Mouse (Mus musculus) stomach, embryonic 16.5 days (tissue): ENCODE data around the gene Gzmm. TPM values are rescaled to one million over a fixed set of nuclear protein-coding genes. Genes with fewer than 3 reads are reported as not detected.
"Not testable (repeated sequence)": the region's sequence is repeated elsewhere in the genome, so short reads cannot be mapped to it uniquely, and the experiment has no call there.

Experiments used
- ATAC-seq: fragments of 200-750 bp; cut with Nextera tagmentation; 2 replicates; pipeline ENCODE4 v1.8.0; 2017; ENCODE audit warnings: moderate number of reproducible peaks, moderate TSS enrichment; ENCODE audit not compliant: insufficient read depth, low FRiP score
- H3K27ac ChIP-seq: fragments of 300-500 bp; sonication (generic); 2 replicates; pipeline ENCODE4 v1.5.1; 2014; ENCODE audit warnings: low read length
- H3K27me3 ChIP-seq: fragments of 300-500 bp; sonication (generic); 2 replicates; pipeline ENCODE4 v1.6.1; 2014; ENCODE audit warnings: low read length, control low read depth, mixed read lengths; ENCODE audit not compliant: control insufficient read depth, insufficient read depth
- H3K36me3 ChIP-seq: fragments of 300-500 bp; sonication (generic); 2 replicates; pipeline ENCODE4 v1.6.1; 2014; ENCODE audit warnings: low read length; ENCODE audit not compliant: control insufficient read depth, insufficient read depth
- H3K4me1 ChIP-seq: fragments of 300-500 bp; sonication (generic); 2 replicates; pipeline ENCODE4 v1.6.1; 2014; ENCODE audit warnings: low read length, control low read depth, mixed read lengths; ENCODE audit not compliant: control insufficient read depth, insufficient read depth
- H3K4me2 ChIP-seq: fragments of 300-500 bp; sonication (generic); 2 replicates; pipeline ENCODE4 v1.6.1; 2014; ENCODE audit warnings: low read depth, low read length, mixed read lengths
- H3K4me3 ChIP-seq: fragments of 300-500 bp; sonication (generic); replicated peaks from 2 replicates; pipeline ENCODE4 v1.5.1; 2014; ENCODE audit warnings: mild to moderate bottlenecking, low read length
- H3K9ac ChIP-seq: fragments of 300-500 bp; sonication (generic); 2 replicates; pipeline ENCODE4 v1.6.1; 2014; ENCODE audit warnings: low read length
- H3K9me3 ChIP-seq: fragments of 300-500 bp; sonication (generic); replicated peaks from 2 replicates; pipeline ENCODE4 v1.6.1; 2016; ENCODE audit warnings: low read length, control low read depth; ENCODE audit not compliant: control insufficient read depth
- WGBS: fragments of 180-500 bp; shearing (Covaris S2); extraction: QIAGEN DNeasy Blood & Tissue Kit; methylation state at CpG from one replicate; pipeline ENCODE4 v1.1.7; 2014; 5-methylcytosine and 5-hydroxymethylcytosine counted together
- polyA plus RNA-seq: library from polyadenylated mRNA; unstranded; fragments of >200 nt; fragmentation: Nextera tagmentation; extraction: Ambion mirVana; gene quantifications from 2 replicates; pipeline ENCODE4 v1.2.1, GENCODE M21; 2015

The Gzmm gene
- polyA plus RNA-seq, 1 experiment from 2014 or later, result 0.44 TPM

DNA sequence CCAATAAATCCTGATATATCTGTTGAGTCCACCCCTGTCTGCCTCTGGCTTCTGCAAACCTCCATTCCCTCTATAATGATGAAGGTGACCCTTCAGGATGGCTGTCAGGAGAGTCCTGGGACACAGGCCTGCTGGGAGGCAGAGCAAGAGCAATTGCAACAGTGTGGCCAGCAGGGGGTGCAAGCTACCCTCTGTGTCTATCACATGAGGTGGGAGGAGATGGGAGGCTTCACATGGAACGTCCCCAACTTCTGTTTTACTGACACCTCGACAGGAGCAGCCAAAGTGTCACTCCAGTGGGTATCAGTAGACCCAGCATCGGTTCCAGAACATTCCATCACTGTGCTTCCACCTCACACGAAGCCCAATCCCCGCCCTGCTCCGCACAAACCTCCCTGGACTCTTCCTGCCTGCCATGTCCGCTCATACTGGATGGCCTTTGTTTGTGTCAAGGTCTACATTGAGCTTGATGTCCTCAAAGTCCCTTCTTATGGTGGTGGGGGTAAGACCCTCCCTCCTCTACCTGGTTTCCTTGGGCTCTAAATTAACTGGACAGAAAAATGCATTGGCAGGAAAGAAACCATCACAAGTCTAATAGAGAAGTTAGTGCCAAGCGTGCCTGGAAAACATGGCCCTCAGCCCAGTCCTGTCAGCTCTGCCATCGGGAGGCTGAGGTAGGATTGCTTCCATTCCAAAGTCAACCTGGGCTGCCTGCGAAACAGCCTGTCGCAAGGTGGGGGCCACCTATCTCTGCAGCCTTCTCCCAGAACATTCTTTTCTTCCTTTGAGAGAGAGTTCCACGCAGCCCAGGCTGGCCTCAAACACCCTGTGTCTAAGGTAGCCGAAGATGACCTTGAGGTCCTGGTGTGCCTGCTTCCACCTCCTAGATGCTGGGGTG, 6.7 kb downstream of the Gzmm start:
- Histone ChIP-seq H3K4me2 (peak overlapping the region; percentile 17; the same call in 1 of the 2 replicates), H3K27ac (peak overlapping the region; percentile 92), H3K4me1 (peaks cover 12% of the 10 kb centered on the region), H3K9me3 (no peaks in the 10 kb centered on the region), H3K4me3 (no peak overlapping the region), H3K9ac (peak overlapping the region; percentile 50), H3K27me3 (no peaks in the 10 kb centered on the region), H3K36me3 (no peaks in the 10 kb centered on the region)
- ATAC-seq, result peak; percentile 44; the same call in 1 of the 2 replicates
- WGBS, result 54% methylated on average over 13 of the region's 13 CpGs

DNA sequence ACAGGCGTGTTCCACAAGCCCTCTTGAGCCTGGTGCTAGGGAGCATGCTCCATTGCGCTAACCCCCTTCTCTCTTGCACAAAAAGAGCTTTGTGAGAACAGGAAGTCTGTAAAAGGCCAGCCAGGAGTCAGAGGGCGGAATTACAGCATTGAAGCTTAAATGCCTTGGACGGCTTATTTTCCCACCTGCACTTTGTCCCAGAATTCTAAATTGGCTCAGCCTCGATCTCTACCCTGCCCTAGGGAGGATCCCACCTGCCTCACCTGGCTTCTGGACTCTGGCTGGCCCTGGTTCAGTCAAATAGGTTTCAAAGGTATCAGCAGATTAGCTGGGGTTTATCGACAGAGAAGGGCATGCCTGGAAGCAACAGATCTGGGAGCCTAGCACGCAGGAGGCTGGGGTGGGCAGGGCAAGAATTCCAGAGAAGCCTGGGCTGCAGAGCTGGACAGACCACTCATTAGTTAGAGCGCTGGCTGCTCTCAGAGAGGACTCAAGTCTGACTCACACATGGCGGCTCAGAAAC, 7.4 kb downstream of the Gzmm start:
- Histone ChIP-seq H3K4me3 (no peak overlapping the region), H3K27ac (peak overlapping the region; percentile 92), H3K36me3 (no peaks in the 10 kb centered on the region), H3K27me3 (no peaks in the 10 kb centered on the region), H3K9ac (peak overlapping the region; percentile 50; the same call in 1 of the 2 replicates), H3K9me3 (no peaks in the 10 kb centered on the region), H3K4me1 (peaks cover 14% of the 10 kb centered on the region), H3K4me2 (peak overlapping the region; percentile 17; the same call in 1 of the 2 replicates)
- WGBS, result 26% methylated on average over 9 of the region's 9 CpGs
- ATAC-seq, result peak; percentile 75

DNA sequence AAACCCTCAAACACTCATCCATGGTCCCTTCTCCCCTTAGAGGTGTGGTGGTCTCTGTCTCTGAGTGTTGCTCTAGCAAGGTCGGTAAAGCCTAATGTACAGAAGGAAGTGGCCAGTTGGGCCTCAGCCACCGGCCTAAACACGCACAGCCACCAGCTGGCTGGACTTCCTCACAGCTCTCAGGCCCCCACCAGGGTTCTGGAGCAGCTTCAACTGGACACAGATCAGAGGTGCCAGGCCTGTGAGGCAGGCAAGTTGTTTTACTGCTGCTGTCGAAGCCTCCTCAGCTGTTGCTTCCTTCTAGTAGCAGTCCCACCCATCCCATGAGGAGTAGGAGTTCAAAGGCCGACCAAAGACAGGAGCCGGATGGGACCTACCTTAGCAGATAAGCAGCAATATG, 9.1 kb downstream of the Gzmm start:
- Histone ChIP-seq H3K27ac (no peak overlapping the region), H3K4me3 (no peak overlapping the region), H3K4me2 (no peak overlapping the region), H3K4me1 (peaks cover 24% of the 10 kb centered on the region), H3K9me3 (no peaks in the 10 kb centered on the region), H3K9ac (peak overlapping the region; percentile 8; the same call in 1 of the 2 replicates), H3K36me3 (no peaks in the 10 kb centered on the region), H3K27me3 (no peaks in the 10 kb centered on the region)
- 55% methylated on average over 6 of the region's 6 CpGs for WGBS
- no peak for ATAC-seq

DNA sequence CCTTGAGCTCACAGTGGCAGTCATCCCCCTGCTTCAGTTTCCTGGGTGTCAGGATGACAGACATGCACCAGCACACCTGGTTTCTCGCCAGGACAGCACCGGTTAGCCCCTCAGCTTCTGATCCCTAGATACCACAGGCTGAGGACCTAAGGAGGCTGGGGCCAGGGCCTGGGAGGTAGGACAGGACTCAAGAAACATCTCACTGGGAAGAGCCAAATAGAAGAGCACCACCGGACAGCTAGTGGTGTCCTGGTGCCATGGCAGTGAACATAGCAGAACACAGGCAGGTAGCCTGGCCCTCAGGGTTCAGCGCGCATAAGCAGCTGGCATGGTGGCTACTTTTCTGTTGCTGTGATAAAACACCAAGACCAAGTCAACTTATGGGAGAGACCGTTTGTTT, 9.6 kb downstream of the Gzmm start:
- Histone ChIP-seq H3K27ac (no peak overlapping the region), H3K27me3 (no peaks in the 10 kb centered on the region), H3K4me2 (no peak overlapping the region), H3K4me1 (peaks cover 24% of the 10 kb centered on the region), H3K4me3 (no peak overlapping the region), H3K36me3 (no peaks in the 10 kb centered on the region), H3K9me3 (no peaks in the 10 kb centered on the region), H3K9ac (no peak overlapping the region)
- 89% methylated on average over 6 of the region's 6 CpGs for WGBS
- no peak for ATAC-seq

DNA sequence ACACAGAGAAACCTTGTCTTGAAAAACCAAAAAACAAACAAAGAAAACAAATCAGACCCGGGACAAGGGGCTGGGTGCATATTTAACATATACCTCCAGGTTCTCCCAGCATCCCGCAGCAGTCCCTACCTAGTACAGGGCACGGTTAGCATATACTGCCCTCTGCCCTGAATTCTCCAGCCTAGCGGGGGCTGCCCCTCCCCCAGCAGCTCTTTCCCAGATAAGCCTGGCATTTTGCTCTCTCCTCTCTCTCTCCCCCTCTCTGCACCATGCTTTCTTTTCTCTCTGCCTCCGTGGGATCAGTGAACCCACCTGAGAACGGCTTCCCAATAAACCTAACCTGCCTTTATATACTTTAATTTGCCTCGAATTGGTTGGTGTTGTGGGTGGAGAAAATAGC, 11.9 kb downstream of the Gzmm start:
- H3K4me1 ChIP-seq, result peaks cover 26% of the 10 kb centered on the region
- no peak overlapping the region for H3K4me3 ChIP-seq
- no peaks in the 10 kb centered on the region for H3K27me3 ChIP-seq
- 24% methylated on average over 7 of the region's 7 CpGs for WGBS
- H3K27ac ChIP-seq, result peak overlapping the region; percentile 78
- no peaks in the 10 kb centered on the region for H3K36me3 ChIP-seq
- H3K9ac ChIP-seq, result no peak overlapping the region; the same call in 1 of the 2 replicates
- ATAC-seq, result no peak
- peak overlapping the region; percentile 16; the same call in 1 of the 2 replicates for H3K4me2 ChIP-seq
- H3K9me3 ChIP-seq, result no peaks in the 10 kb centered on the region

DNA sequence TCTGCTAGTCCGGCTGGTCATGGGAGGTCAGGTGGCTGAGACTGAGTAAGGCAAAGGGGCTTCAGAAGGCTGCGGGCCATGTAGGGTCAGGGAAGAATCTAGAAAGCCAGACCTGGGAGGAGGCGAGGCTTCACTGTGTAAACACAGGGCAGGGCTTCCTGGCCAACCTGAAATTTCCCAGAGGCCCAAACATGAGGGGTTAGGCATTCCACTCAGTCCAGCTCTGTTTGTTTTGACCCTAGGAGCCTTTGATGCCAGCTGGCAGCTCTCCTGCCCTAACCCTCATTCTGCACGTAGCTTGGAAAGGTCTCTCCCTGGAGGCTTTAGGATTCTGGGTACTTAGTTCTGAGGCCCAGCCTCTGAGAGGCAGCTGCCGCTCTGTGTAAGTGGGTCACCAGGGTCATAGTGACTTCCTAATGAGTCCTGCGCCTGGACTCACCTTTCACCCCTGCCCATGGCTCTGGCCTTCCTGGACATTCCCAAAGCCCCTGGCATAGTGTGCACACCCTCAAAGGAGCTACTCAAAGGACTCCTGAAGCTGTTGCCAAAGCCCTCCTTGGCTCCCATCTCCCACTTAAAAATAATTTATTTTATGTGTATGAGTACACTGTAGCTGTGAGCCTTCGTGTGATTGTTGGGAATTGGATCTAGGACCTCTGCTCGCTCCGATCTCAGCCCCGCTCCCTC, 12.8 kb downstream of the Gzmm start:
- ATAC-seq, result peak; percentile 45; the same call in 1 of the 2 replicates
- peak overlapping the region; percentile 48; the same call in 1 of the 2 replicates for H3K9ac ChIP-seq
- WGBS, result 37% methylated on average over 10 of the region's 10 CpGs

DNA sequence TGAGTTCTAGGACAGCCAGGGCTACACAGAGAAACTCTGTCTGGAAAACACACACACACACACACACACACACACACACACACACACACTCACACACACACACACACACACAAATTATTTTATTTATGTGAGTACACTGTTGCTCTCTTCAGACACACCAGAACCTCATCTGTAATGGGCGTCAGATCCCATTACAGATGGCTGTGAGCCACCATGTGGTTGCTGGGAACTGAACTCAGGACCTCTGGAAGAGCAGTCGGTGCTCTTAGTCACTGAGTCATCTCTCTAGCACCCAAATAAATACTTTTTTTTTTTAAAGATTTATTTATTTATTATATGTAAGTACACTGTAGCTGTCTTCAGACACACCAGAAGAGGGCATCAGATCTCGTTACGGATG, 14.2 kb downstream of the Gzmm start:
- H3K4me2 ChIP-seq, H3K4me3 ChIP-seq, H3K27ac ChIP-seq, H3K9ac ChIP-seq, H3K36me3 ChIP-seq, ATAC-seq, H3K9me3 ChIP-seq, H3K27me3 ChIP-seq: not testable (repeated sequence)
- 81% methylated on average over 3 of the region's 4 CpGs for WGBS
- H3K4me1 ChIP-seq, result peaks cover 37% of the 10 kb centered on the region

More for the DNA sequence above, 12.8 kb downstream of the Gzmm start:
- Histone ChIP-seq H3K4me1 (peaks cover 31% of the 10 kb centered on the region), H3K27me3 (no peaks in the 10 kb centered on the region), H3K9me3 (no peaks in the 10 kb centered on the region), H3K4me3 (no peak overlapping the region), H3K36me3 (no peaks in the 10 kb centered on the region), H3K27ac (peak overlapping the region; percentile 87), H3K4me2 (peak overlapping the region; percentile 16; the same call in 1 of the 2 replicates)

DNA sequence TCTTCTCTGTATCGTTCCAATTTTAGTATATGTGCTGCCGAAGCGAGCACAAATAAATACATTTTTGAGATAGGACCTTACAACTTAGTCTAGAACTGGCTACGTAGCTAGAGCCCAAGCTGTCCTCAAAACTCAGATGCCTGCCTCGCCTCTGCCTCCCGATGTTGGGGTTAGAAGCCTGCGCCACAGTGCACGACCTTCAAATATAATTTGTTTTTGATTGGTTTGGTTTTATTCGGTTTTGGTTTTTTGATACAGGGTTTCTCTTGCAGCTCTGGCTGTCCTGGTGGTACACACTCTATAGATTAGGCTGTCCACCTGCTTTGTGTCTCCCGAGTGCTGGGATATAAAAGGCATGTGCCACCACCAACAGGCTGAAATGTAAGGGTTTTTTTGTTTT, 14.7 kb downstream of the Gzmm start:
- Histone ChIP-seq H3K4me3 (peak overlapping the region; percentile 89), H3K27me3 (no peaks in the 10 kb centered on the region), H3K4me1 (peaks cover 35% of the 10 kb centered on the region), H3K27ac (peak overlapping the region; percentile 56), H3K9me3 (no peaks in the 10 kb centered on the region), H3K9ac (peak overlapping the region; percentile 98), H3K4me2 (peak overlapping the region; percentile 56), H3K36me3 (peaks cover 1% of the 10 kb centered on the region; the same call in 1 of the 2 replicates)
- WGBS, result 73% methylated on average over 10 of the region's 10 CpGs
- ATAC-seq, result no peak
